Mouse (Mus musculus) ES-E14 (cell line): ENCODE measurements around the gene Tubgcp2. TPM values are rescaled to one million over a fixed set of nuclear protein-coding genes. Genes with fewer than 3 reads are reported as not detected.

ENCODE experiments used
- DNase-seq: peaks from one replicate; pipeline ENCODE4 v3.0.0-alpha.2; 2013; ENCODE audit warnings: low read depth, low spot score
- H3K27ac ChIP-seq: 2 replicates; pipeline ENCODE4 v1.5.1; 2012; ENCODE audit warnings: low read depth, mild to moderate bottlenecking, low read length, moderate library complexity, mixed read lengths; ENCODE audit not compliant: poor library complexity, insufficient read depth, severe bottlenecking
- H3K36me3 ChIP-seq: 2 replicates; pipeline ENCODE4 v1.6.1; 2012; ENCODE audit warnings: mild to moderate bottlenecking, low read length, moderate library complexity, mixed read lengths; ENCODE audit not compliant: control insufficient read depth, poor library complexity, insufficient read depth, severe bottlenecking
- H3K4me1 ChIP-seq, 2 experiments: fragments of 150-350 bp in 1 of 2; sonication (generic) in 1 of 2; 2 replicates each; pipeline ENCODE4 v1.6.1; 2012; ENCODE audit warnings: low read length in 2 of 2, mild to moderate bottlenecking in 1 of 2, mixed read lengths in 1 of 2; ENCODE audit not compliant: control insufficient read depth in 2 of 2, insufficient read depth in 2 of 2, poor library complexity in 1 of 2
- H3K4me3 ChIP-seq, 2 experiments: fragments of 150-350 bp in 1 of 2; sonication (generic) in 1 of 2; 2 replicates each; pipeline ENCODE4 v1.5.1; 2012; ENCODE audit warnings: low read length in 2 of 2, low read depth in 1 of 2, mild to moderate bottlenecking in 1 of 2, mixed read lengths in 1 of 2; ENCODE audit not compliant: insufficient read depth in 1 of 2, poor library complexity in 1 of 2, severe bottlenecking in 1 of 2
- H3K9ac ChIP-seq: 2 replicates; pipeline ENCODE4 v1.6.1; 2012; ENCODE audit warnings: low read depth, mild to moderate bottlenecking, low read length, mixed read lengths; ENCODE audit not compliant: poor library complexity, insufficient read depth, severe bottlenecking
- H3K9me3 ChIP-seq: fragments of 150-350 bp; sonication (generic); 2 replicates; pipeline ENCODE4 v1.6.1; 2012; ENCODE audit warnings: low read depth, mild to moderate bottlenecking, low read length; ENCODE audit not compliant: control insufficient read depth, insufficient read depth
- CHD2 ChIP-seq: IDR thresholded peaks from 2 replicates; pipeline ENCODE4 v1.6.1; 2014; ENCODE audit warnings: mild to moderate bottlenecking, low read depth, low read length, inconsistent platforms
- HCFC1 ChIP-seq: IDR thresholded peaks from 2 replicates; pipeline ENCODE4 v1.6.1; 2012; ENCODE audit warnings: low read length, inconsistent platforms, borderline replicate concordance; ENCODE audit not compliant: insufficient read depth
- MAFK ChIP-seq: IDR thresholded peaks from 2 replicates; pipeline ENCODE4 v1.6.1; 2014; ENCODE audit warnings: mild to moderate bottlenecking, low read depth, low read length, inconsistent platforms; ENCODE audit not compliant: insufficient read depth
- ZC3H11A ChIP-seq: IDR thresholded peaks from 2 replicates; pipeline ENCODE4 v1.6.1; 2012; ENCODE audit warnings: low read depth, mild to moderate bottlenecking, inconsistent platforms, low read length, borderline replicate concordance
- ZNF384 ChIP-seq: IDR thresholded peaks from 2 replicates; pipeline ENCODE4 v1.6.1; 2012; ENCODE audit warnings: low read depth, low read length, inconsistent platforms
- in situ Hi-C, 2 experiments: fragments of 600-800 bp; cut with MboI; formaldehyde crosslinking; loops; one replicate each; pipeline ENCODE4 v1.15.1; 2025; ENCODE audit warnings: low sequenced_read_pairs in 2 of 2, inconsistent platforms in 1 of 2; ENCODE audit not compliant: unreplicated experiment in 2 of 2
- total RNA-seq: library from RNA; depleted of rRNA; stranded (reverse); fragments of 300-350 nt; gene quantifications from 2 replicates; pipeline ENCODE4 v1.2.3, GENCODE M21; 2012

Gene Tubgcp2
- total RNA-seq, 1 experiment = 28.1 TPM

DNA sequence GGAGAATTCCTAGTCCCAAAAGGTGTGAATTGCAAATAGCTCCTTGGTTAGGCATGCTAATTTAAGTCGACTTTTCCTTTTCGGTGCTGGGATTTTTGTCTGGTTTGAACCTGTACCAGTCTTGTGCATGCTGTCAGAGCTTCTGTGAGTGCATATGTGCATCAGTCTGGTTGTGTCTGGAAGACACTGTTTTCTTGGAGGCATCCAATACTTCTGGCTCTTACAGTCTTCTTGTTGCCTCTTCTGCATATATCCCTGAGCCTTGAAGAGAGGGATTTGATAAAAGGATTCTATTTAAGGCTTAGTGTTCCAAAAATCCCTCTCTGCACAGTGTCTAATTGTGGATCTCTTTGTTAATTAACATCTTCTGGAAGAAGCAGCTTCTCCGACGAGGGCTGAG is 17.7 kb upstream of the Tubgcp2 start:
- no peak for TF ChIP-seq MAFK
- no peak for TF ChIP-seq HCFC1
- no peak for TF ChIP-seq ZC3H11A
- no peak for TF ChIP-seq CHD2
- TF ChIP-seq ZNF384 = no peak
- no peak for DNase-seq
- Histone ChIP-seq H3K27ac (no peak overlapping the region), H3K9me3 (no peaks in the 10 kb centered on the region), H3K9ac (no peak overlapping the region), H3K4me3 (no peak overlapping the region), H3K4me1 (no peaks in the 10 kb centered on the region), H3K36me3 (no peaks in the 10 kb centered on the region)
- in situ Hi-C loops = no loop called here

DNA sequence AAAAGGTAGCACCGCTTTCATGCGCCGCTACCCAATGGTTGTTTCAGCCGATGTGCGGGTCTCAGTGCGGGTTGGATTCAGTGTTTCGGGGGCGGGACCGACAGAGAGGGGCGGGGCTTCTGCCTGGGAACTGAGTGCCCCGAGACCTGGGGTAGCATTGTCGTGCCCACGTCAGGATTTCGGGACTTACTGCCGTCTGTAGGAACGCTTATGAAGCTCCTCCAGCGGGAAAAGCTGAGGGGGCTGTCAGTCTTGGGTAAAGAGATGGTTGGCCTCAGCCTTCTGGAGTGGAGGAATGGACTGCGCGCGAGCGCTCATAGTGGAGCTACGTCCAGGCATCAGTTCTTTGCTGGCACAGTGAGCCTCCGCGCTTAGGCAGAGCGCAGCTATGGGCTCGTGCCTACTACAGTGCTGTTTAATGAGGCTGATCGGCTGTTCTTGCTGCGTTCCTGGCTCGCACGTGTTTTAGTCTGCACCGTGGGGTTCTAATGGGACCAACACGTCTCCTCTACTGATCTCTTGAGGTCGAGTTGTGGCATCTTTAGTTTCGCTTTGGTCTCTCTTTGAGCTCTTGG is 12.7 kb upstream of the Tubgcp2 start:
- no peak overlapping the region for H3K9ac ChIP-seq

DNA sequence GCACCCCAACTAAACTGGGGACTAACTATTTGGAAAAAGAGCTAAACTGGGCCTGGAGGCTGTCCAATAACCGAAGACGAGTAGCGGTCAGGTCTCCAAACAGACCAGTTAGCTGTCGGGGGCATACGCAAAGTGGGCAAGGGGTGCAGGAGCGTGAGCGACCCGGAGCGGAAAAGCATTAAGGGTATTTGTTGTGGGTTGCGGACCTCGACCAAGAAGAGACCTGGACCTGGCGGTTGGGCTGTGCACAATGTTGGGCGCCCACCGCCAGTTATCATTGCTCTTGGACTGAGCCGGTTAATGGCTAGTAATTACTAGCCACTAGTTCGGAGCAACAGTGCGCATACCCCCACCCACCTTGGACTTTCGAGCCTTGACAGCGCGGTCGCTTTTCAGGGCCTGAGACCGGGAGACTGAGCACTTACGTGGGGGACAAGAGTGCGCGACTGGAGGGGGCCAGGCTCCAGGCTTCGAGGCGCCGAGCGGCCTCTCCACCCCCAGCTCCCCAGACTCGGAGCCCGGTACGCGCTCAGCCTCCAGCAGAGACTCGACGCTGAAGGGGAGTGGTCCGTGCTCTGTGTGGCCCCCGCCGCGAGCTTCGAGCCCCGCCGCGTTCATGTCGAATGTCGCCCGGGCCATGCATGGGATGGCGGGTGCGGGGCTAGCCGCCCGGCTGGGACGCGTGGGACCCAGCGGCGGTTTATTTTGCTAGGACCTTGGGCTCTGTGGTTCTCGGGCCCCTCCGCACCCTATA is 12.1 kb upstream of the Tubgcp2 start, which contains the start of gene Msx3:
Gene Msx3 (minus strand): TSS at position 729 of the 754 bp plus-strand sequence.
- Histone ChIP-seq H3K36me3 (no peaks in the 10 kb centered on the region), H3K4me1 (no peaks in the 10 kb centered on the region), H3K9me3 (no peaks in the 10 kb centered on the region), H3K27ac (no peak within 1 kb of the TSS), H3K9ac (0 out of 2 replicates have a peak within 1 kb of the TSS, but pooled peaks have one; percentile 5), H3K4me3 (peak within 1 kb of the TSS; percentile 54 to 61)
- DNase-seq = no peak
- in situ Hi-C loops = no loop called here
- no peak for TF ChIP-seq HCFC1
- TF ChIP-seq ZNF384 = no peak
- no peak for TF ChIP-seq ZC3H11A
- no peak for TF ChIP-seq MAFK
- TF ChIP-seq CHD2 = no peak

More for the DNA sequence above, 12.7 kb upstream of the Tubgcp2 start:
- Histone ChIP-seq H3K4me1 (no peaks in the 10 kb centered on the region), H3K9me3 (no peaks in the 10 kb centered on the region), H3K4me3 (peak overlapping the region; percentile 54 to 61), H3K27ac (no peak overlapping the region), H3K36me3 (no peaks in the 10 kb centered on the region)
- TF ChIP-seq HCFC1 (no peak), MAFK (no peak), ZNF384 (no peak), CHD2 (no peak), ZC3H11A (no peak)
- DNase-seq = no peak
- in situ Hi-C loops = no loop called here

DNA sequence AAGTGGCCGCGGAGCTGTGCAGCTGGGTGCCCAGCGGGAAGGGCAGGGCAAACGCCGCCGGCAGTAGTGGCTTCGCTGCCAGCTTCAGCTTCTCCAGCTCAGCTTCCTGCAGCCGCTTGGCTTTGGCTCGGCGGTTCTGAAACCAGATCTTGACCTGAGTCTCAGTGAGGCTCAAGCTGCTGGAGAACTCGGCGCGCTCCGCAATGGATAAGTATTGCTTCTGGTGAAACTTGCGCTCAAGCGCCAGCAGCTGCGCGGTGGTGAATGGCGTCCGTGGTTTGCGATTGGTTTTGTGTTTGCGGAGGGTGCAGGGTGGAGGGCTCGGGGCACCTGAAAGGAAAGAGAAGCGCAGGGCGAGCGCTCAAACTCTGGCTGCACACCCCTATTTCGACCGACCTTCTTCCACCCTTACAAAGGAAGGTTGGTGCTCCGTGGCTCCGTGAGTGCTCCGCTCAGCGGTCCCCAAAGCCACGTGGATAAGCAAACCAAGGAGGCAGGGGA is 11.4 kb upstream of the Tubgcp2 start:
- H3K27ac ChIP-seq = no peak overlapping the region
- no peak for DNase-seq
- TF ChIP-seq MAFK (no peak), HCFC1 (no peak), CHD2 (no peak), ZC3H11A (no peak), ZNF384 (no peak)
- H3K9ac ChIP-seq = 0 out of 2 replicates have a peak overlapping the region, but pooled peaks have one; percentile 5
- H3K4me1 ChIP-seq = no peaks in the 10 kb centered on the region
- in situ Hi-C loops = no loop called here
- no peaks in the 10 kb centered on the region for H3K9me3 ChIP-seq
- H3K36me3 ChIP-seq = no peaks in the 10 kb centered on the region
- peak overlapping the region; percentile 54 to 61 for H3K4me3 ChIP-seq
